Mouse (Mus musculus) limb, embryonic 14.5 days (tissue): ENCODE data around the gene Shisal2a. TPM values are rescaled to one million over a fixed set of nuclear protein-coding genes. Genes with fewer than 3 reads are reported as not detected.

Experiments used
- ATAC-seq: fragments of 200-750 bp; cut with Nextera tagmentation; 2 replicates; pipeline ENCODE4 v1.8.0; 2017; ENCODE audit warnings: low read depth, moderate number of reproducible peaks, moderate TSS enrichment; ENCODE audit not compliant: low FRiP score
- DNase-seq: peaks from one replicate; pipeline ENCODE4 v3.0.0-alpha.2; 2015; ENCODE audit warnings: low spot score
- H3K27ac ChIP-seq: fragments of 300-500 bp; sonication (generic); replicated peaks from 2 replicates; pipeline ENCODE4 v1.5.1; 2014; ENCODE audit warnings: low read depth, mild to moderate bottlenecking, low read length, moderate library complexity, mixed read lengths
- H3K27me3 ChIP-seq: fragments of 300-500 bp; sonication (generic); 2 replicates; pipeline ENCODE4 v1.6.1; 2014; ENCODE audit warnings: low read length, mixed read lengths; ENCODE audit not compliant: control insufficient read depth, insufficient read depth
- H3K36me3 ChIP-seq: fragments of 300-500 bp; sonication (generic); 2 replicates; pipeline ENCODE4 v1.6.1; 2014; ENCODE audit warnings: mild to moderate bottlenecking, low read length, moderate library complexity, mixed read lengths; ENCODE audit not compliant: control insufficient read depth, insufficient read depth
- H3K4me1 ChIP-seq: fragments of 300-500 bp; sonication (generic); 2 replicates; pipeline ENCODE4 v1.6.1; 2014; ENCODE audit warnings: antibody characterized with exemption, low read length, mixed read lengths; ENCODE audit not compliant: control insufficient read depth, insufficient read depth
- H3K4me2 ChIP-seq: fragments of 300-500 bp; sonication (generic); replicated peaks from 2 replicates; pipeline ENCODE4 v1.6.1; 2014; ENCODE audit warnings: low read depth, mild to moderate bottlenecking, low read length, moderate library complexity; ENCODE audit not compliant: severe bottlenecking
- H3K4me3 ChIP-seq: fragments of 300-500 bp; sonication (generic); replicated peaks from 2 replicates; pipeline ENCODE4 v1.5.1; 2014; ENCODE audit warnings: low read length
- H3K9ac ChIP-seq: fragments of 300-500 bp; sonication (generic); 2 replicates; pipeline ENCODE4 v1.6.1; 2014; ENCODE audit warnings: mild to moderate bottlenecking, low read depth, low read length, moderate library complexity; ENCODE audit not compliant: severe bottlenecking
- H3K9me3 ChIP-seq: fragments of 300-500 bp; sonication (generic); 2 replicates; pipeline ENCODE4 v1.6.1; 2016; ENCODE audit warnings: low read length; ENCODE audit not compliant: control insufficient read depth
- POLR2A ChIP-seq: fragments of 200-500 bp; IDR thresholded peaks from 2 replicates; pipeline ENCODE4 v1.8.0; 2012; ENCODE audit warnings: inconsistent platforms, mild to moderate bottlenecking, moderate library complexity, borderline replicate concordance; ENCODE audit not compliant: insufficient read depth, insufficient read length; ENCODE audit errors: extremely low read depth
- WGBS: fragments of 180-500 bp; shearing (Covaris S2); extraction: QIAGEN DNeasy Blood & Tissue Kit; methylation state at CpG from one replicate; pipeline ENCODE4 v1.1.7; 2014; 5-methylcytosine and 5-hydroxymethylcytosine counted together
- polyA plus RNA-seq, 2 experiments: library from polyadenylated mRNA; depleted of rRNA in 1 of 2; stranded (reverse) in 1 of 2; unstranded in 1 of 2; fragments of >200 nt; fragmentation: Nextera tagmentation in 1 of 2; extraction: Ambion mirVana in 1 of 2; gene quantifications; 2 replicates each; pipeline versions ENCODE4 v1.2.1 to v1.2.3; 2012 to 2014

Gene Shisal2a
- polyA plus RNA-seq, 2 experiments = 4.2 to 5.7 TPM

DNA sequence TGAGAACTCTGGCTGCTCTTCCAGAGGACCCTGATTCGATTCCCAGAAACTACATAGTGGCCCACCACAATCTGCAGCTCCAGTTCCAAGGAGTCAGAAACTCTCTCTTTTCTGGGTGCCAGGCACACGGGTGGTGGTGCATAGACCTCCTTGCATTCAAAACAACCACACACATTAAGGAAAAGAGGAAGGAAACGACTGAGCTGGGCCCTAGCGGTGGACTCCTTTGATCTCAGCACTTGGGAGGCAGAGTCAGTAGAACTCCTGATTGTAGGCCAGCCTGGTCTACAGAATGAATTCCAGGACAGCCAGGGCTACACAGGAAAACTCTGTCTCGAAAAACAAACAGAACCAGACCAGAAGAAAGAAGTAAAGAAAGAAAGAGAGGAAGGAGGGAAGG lies 59.6 kb downstream of the Shisal2a start:
- whole genome bisulfite sequencing = 68% methylated on average over 5 of the region's 5 CpGs
- TF ChIP-seq POLR2A = no peak

GRCm38 (mm10) chr4:108320627-108321380 lies 62.3 kb downstream of the Shisal2a start:
- ATAC-seq (no peak), DNase-seq (no peak)
- TF ChIP-seq POLR2A = no peak
- no peak overlapping the region for H3K4me2 ChIP-seq
- H3K27ac ChIP-seq = no peak overlapping the region
- H3K27me3 ChIP-seq = no peaks in the 10 kb centered on the region
- no peaks in the 10 kb centered on the region for H3K36me3 ChIP-seq
- no peak overlapping the region for H3K4me3 ChIP-seq
- H3K9ac ChIP-seq = no peak overlapping the region
- no peaks in the 10 kb centered on the region for H3K4me1 ChIP-seq
- WGBS = 76% methylated on average over 7 of the region's 7 CpGs
- no peaks in the 10 kb centered on the region for H3K9me3 ChIP-seq

More for the DNA sequence above, 59.6 kb downstream of the Shisal2a start:
- Histone ChIP-seq H3K4me1 (peaks cover 6% of the 10 kb centered on the region; the same call in 1 of the 2 replicates), H3K36me3 (no peaks in the 10 kb centered on the region), H3K9me3 (no peaks in the 10 kb centered on the region), H3K27ac (no peak overlapping the region), H3K27me3 (no peaks in the 10 kb centered on the region), H3K4me2 (no peak overlapping the region), H3K4me3 (no peak overlapping the region), H3K9ac (no peak overlapping the region)
- DNase-seq = no peak
- no peak for ATAC-seq

DNA sequence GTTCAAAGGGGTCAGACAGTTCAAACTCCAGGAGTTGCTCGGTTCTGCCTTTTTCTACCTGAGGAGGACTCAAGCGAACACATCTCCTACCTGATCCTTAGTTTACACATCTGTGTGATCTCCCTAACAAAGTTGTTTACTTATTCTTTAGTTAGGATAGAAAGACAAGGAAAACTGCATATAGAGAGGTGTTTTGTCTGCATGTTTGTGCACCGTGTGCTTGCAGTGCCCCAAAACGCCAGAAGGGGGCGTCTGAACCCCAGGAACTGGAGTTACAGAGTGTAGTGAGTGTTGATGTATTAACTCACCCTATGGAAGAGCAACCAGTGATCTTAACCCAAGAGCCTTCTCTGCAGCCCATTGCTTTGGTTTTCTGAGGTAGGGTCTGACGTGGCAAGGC lies 63.4 kb downstream of the Shisal2a start:
- 72% methylated on average over 6 of the region's 6 CpGs for WGBS
- no peak for ATAC-seq
- no peak for DNase-seq
- Histone ChIP-seq H3K4me3 (no peak overlapping the region), H3K4me1 (no peaks in the 10 kb centered on the region), H3K27ac (no peak overlapping the region), H3K27me3 (no peaks in the 10 kb centered on the region), H3K9ac (no peak overlapping the region), H3K9me3 (no peaks in the 10 kb centered on the region), H3K4me2 (no peak overlapping the region), H3K36me3 (no peaks in the 10 kb centered on the region)
- no peak for TF ChIP-seq POLR2A

GRCm38 (mm10) chr4:108318649-108319615 lies 64.2 kb downstream of the Shisal2a start:
- no peak overlapping the region for H3K27ac ChIP-seq
- H3K4me2 ChIP-seq = no peak overlapping the region
- no peak overlapping the region for H3K4me3 ChIP-seq
- no peaks in the 10 kb centered on the region for H3K27me3 ChIP-seq
- H3K9me3 ChIP-seq = no peaks in the 10 kb centered on the region
- DNase-seq (no peak), ATAC-seq (no peak)
- WGBS = 67% methylated on average over 7 of the region's 8 CpGs
- no peak overlapping the region for H3K9ac ChIP-seq
- TF ChIP-seq POLR2A = no peak
- no peaks in the 10 kb centered on the region for H3K36me3 ChIP-seq
- H3K4me1 ChIP-seq = no peaks in the 10 kb centered on the region

Other genes starting within 250 kb of the Shisal2a start
- 78.9 and 112 TPM in 2 replicates for gene Scp2, start 238.4 kb downstream of the Shisal2a start, polyA plus RNA-seq (2012; rRNA removed)
- gene Scp2, start 238.4 kb downstream of the Shisal2a start, polyA plus RNA-seq (2014; fragmentation: Nextera tagmentation; extraction: Ambion mirVana) = 185 and 199 TPM in 2 replicates
- 85.4 and 96.4 TPM in 2 replicates for gene Echdc2, start 217.9 kb downstream of the Shisal2a start, polyA plus RNA-seq (2012; rRNA removed)
- gene Echdc2, start 217.9 kb downstream of the Shisal2a start, polyA plus RNA-seq (2014; fragmentation: Nextera tagmentation; extraction: Ambion mirVana) = 56.5 and 59.6 TPM in 2 replicates
- gene Zyg11a, start 165.3 kb downstream of the Shisal2a start, polyA plus RNA-seq (2012; rRNA removed) = 0.09 and 0.13 TPM in 2 replicates
- gene Zyg11a, start 165.3 kb downstream of the Shisal2a start, polyA plus RNA-seq (2014; fragmentation: Nextera tagmentation; extraction: Ambion mirVana) = 0.11 TPM in 1 of 2 replicates, not detected in the other
- gene Zyg11b, start 82.3 kb downstream of the Shisal2a start, polyA plus RNA-seq (2012; rRNA removed) = 14.6 and 14.9 TPM in 2 replicates
- gene Zyg11b, start 82.3 kb downstream of the Shisal2a start, polyA plus RNA-seq (2014; fragmentation: Nextera tagmentation; extraction: Ambion mirVana) = 14.7 and 15.4 TPM in 2 replicates
- gene Coa7, start 55.2 kb downstream of the Shisal2a start, polyA plus RNA-seq (2012; rRNA removed) = 12.2 and 17.1 TPM in 2 replicates
- gene Coa7, start 55.2 kb downstream of the Shisal2a start, polyA plus RNA-seq (2014; fragmentation: Nextera tagmentation; extraction: Ambion mirVana) = 39.0 and 44.4 TPM in 2 replicates
- gene Gpx7, start 23.6 kb upstream of the Shisal2a start, polyA plus RNA-seq (2012; rRNA removed) = 92.8 and 98.8 TPM in 2 replicates
- gene Gpx7, start 23.6 kb upstream of the Shisal2a start, polyA plus RNA-seq (2014; fragmentation: Nextera tagmentation; extraction: Ambion mirVana) = 104 and 117 TPM in 2 replicates
- 197 and 222 TPM in 2 replicates for gene Tut4, start 76.1 kb upstream of the Shisal2a start, polyA plus RNA-seq (2012; rRNA removed)
- 59.1 and 73.9 TPM in 2 replicates for gene Tut4, start 76.1 kb upstream of the Shisal2a start, polyA plus RNA-seq (2014; fragmentation: Nextera tagmentation; extraction: Ambion mirVana)
- 29.4 and 51.7 TPM in 2 replicates for gene Prpf38a, start 196.0 kb upstream of the Shisal2a start, polyA plus RNA-seq (2012; rRNA removed)
- gene Prpf38a, start 196.0 kb upstream of the Shisal2a start, polyA plus RNA-seq (2014; fragmentation: Nextera tagmentation; extraction: Ambion mirVana) = 78.1 and 83.0 TPM in 2 replicates
- 6.4 and 7.4 TPM in 2 replicates for gene Orc1, start 196.1 kb upstream of the Shisal2a start, polyA plus RNA-seq (2012; rRNA removed)
- 9.2 and 9.3 TPM in 2 replicates for gene Orc1, start 196.1 kb upstream of the Shisal2a start, polyA plus RNA-seq (2014; fragmentation: Nextera tagmentation; extraction: Ambion mirVana)
- gene Cc2d1b, start 236.6 kb upstream of the Shisal2a start, polyA plus RNA-seq (2012; rRNA removed) = 53.4 and 56.2 TPM in 2 replicates
- 28.9 and 32.4 TPM in 2 replicates for gene Cc2d1b, start 236.6 kb upstream of the Shisal2a start, polyA plus RNA-seq (2014; fragmentation: Nextera tagmentation; extraction: Ambion mirVana)